Mouse (Mus musculus) cerebellum, adult (tissue): ENCODE data around the gene Gli3.

ENCODE experiments used
- ATAC-seq: cut with Nextera tagmentation; 2 replicates; pipeline ENCODE4 v1.9.2; 2017; ENCODE audit warnings: mild to moderate bottlenecking, moderate library complexity, mixed read lengths; ENCODE audit not compliant: insufficient number of reproducible peaks, low FRiP score, low TSS enrichment

The Gli3 gene

GRCm38 (mm10) chr13:15487334-15487733 is 24.3 kb downstream of the Gli3 start:
- ATAC-seq: no peak

GRCm38 (mm10) chr13:15488065-15488464 is 25.0 kb downstream of the Gli3 start:
- no peak for ATAC-seq

GRCm38 (mm10) chr13:15495820-15496219 is 32.8 kb downstream of the Gli3 start:
- ATAC-seq: no peak

GRCm38 (mm10) chr13:15498338-15498737 is 35.3 kb downstream of the Gli3 start:
- ATAC-seq: no peak

GRCm38 (mm10) chr13:15510925-15511324 is 47.9 kb downstream of the Gli3 start:
- ATAC-seq: no peak

GRCm38 (mm10) chr13:15513114-15513513 is 50.1 kb downstream of the Gli3 start:
- ATAC-seq: no peak

- ATAC-seq: no peak
These were observed 51.0 kb downstream of the Gli3 start for GRCm38 (mm10) chr13:15514082-15514481.

- no peak for ATAC-seq
These were observed 54.2 kb downstream of the Gli3 start for GRCm38 (mm10) chr13:15517048-15517760.

- ATAC-seq: no peak
These were observed 57.3 kb downstream of the Gli3 start for GRCm38 (mm10) chr13:15520353-15520752.

- ATAC-seq: no peak
These were observed 59.1 kb downstream of the Gli3 start for GRCm38 (mm10) chr13:15522153-15522552.

GRCm38 (mm10) chr13:15524208-15524607 is 61.2 kb downstream of the Gli3 start:
- ATAC-seq: no peak

GRCm38 (mm10) chr13:15526691-15527090 is 63.7 kb downstream of the Gli3 start:
- ATAC-seq: no peak

GRCm38 (mm10) chr13:15531568-15531967 is 68.5 kb downstream of the Gli3 start:
- no peak for ATAC-seq

GRCm38 (mm10) chr13:15537206-15537605 is 74.2 kb downstream of the Gli3 start:
- ATAC-seq: no peak

GRCm38 (mm10) chr13:15537611-15538010 is 74.6 kb downstream of the Gli3 start:
- ATAC-seq: no peak

GRCm38 (mm10) chr13:15538389-15538788 is 75.4 kb downstream of the Gli3 start:
- no peak for ATAC-seq

- no peak for ATAC-seq
These were observed 79.0 kb downstream of the Gli3 start for GRCm38 (mm10) chr13:15542053-15542452.

- no peak for ATAC-seq
These were observed 80.3 kb downstream of the Gli3 start for GRCm38 (mm10) chr13:15543169-15543887.

GRCm38 (mm10) chr13:15543888-15544640 is 81.0 kb downstream of the Gli3 start:
- ATAC-seq: no peak

- ATAC-seq: no peak
These were observed 82.4 kb downstream of the Gli3 start for GRCm38 (mm10) chr13:15545346-15545896.

GRCm38 (mm10) chr13:15546258-15546657 is 83.2 kb downstream of the Gli3 start:
- ATAC-seq: no peak
